Mouse (Mus musculus) lung, postnatal 0 days (tissue): ENCODE measurements around the gene Fat1.

Experiments
- CTCF ChIP-seq: IDR thresholded peaks from 2 replicates; pipeline ENCODE4 v1.5.1; 2016; ENCODE audit warnings: antibody characterized with exemption, mild to moderate bottlenecking
- EP300 ChIP-seq: IDR thresholded peaks from 2 replicates; pipeline ENCODE4 v1.6.1; 2016; ENCODE audit warnings: antibody characterized with exemption, mild to moderate bottlenecking, control low read depth

- no peak for TF ChIP-seq CTCF
- no peak for TF ChIP-seq EP300
Observed at GRCm38 (mm10) chr8:44948597-44948996, 13.3 kb downstream of the Fat1 start.
